Mouse (Mus musculus) brain, embryonic 14.5 days (tissue): ENCODE measurements around the gene Ndufv1.

Experiments
- CTCF ChIP-seq: fragments of 200-500 bp; IDR thresholded peaks from 2 replicates; pipeline ENCODE4 v1.5.1; 2012; ENCODE audit warnings: inconsistent platforms, mild to moderate bottlenecking, moderate library complexity, borderline replicate concordance; ENCODE audit not compliant: insufficient read depth, insufficient read length; ENCODE audit errors: extremely low read depth
- POLR2A ChIP-seq: fragments of 200-500 bp; IDR thresholded peaks from 2 replicates; pipeline ENCODE4 v1.6.1; 2012; ENCODE audit warnings: mild to moderate bottlenecking, inconsistent platforms, borderline replicate concordance; ENCODE audit not compliant: poor library complexity, insufficient read depth, insufficient read length, severe bottlenecking; ENCODE audit errors: extremely low read depth

DNA sequence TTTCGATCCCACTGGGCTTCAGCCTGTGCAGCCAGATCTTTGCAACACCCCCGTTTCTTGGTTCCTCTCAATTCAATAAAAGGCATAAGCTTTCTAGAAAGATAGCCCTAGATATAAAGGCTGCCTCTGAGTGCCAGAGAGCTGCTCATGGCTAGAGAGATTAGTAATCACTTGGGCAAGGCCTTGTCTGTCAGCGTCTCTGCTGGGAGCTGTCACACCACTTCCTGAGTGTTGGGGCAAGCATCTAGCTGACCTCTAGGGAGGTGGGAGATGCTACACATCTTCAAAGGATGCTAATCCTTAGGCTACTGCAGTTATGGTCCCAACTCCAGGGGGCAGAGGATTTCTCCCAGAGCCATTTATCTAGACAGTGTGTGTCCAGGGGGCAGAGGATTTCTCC, 45.3 kb downstream of the Ndufv1 start:
- TF ChIP-seq CTCF (no peak), POLR2A (no peak)
